9 mouse cellular contexts compared by ENCODE assay signal in genomic region chr4:33292409-33293370, GRCm38 (mm10). TPM values are rescaled to one million over a fixed set of nuclear protein-coding genes. Genes with fewer than 3 reads are reported as not detected.
A peak's percentile ranks its signal among the peaks of the same experiment; 100 is the strongest.
DNase-seq lines count a peak whose midpoint lies in the region; ATAC-seq lines count a peak whose summit lies in the region.
"Had no signal": no experiment of that assay in that cellular context is flagged by ENCODE, and none has a peak within 500 bp of the region (broad histone marks: within the 10 kb centered on the region; RNA-seq: fewer than 3 reads in every experiment).

No protein-coding gene starts in this region.

- H3K4me2 ChIP-seq in forebrain, embryonic 16.5 days (ENCODE audit: low read length), result no peak overlapping the region
- H3K4me2 ChIP-seq in hindbrain, embryonic 12.5 days (replicated peaks), result 0 out of 2 replicates have a peak overlapping the region, but pooled peaks have one; percentile 17
- H3K4me2 ChIP-seq: limb, embryonic 15.5 days had no signal

- peak; percentile 47 for DNase-seq in MEL-GATA-1-ER (ENCODE audit: extremely low read depth, low read depth)
- DNase-seq in c-Kit-positive CD71-positive TER-119-negative erythroid progenitor cells, embryonic 14.5 days (ENCODE audit: low read depth), result peak; percentile 70
- DNase-seq in layer of hippocampus, postnatal 36 days, result peak; percentile 69 to 76
- peak; percentile 43 for DNase-seq in right cerebral cortex, postnatal 25 days
- DNase-seq in urinary bladder, postnatal 4 days (ENCODE audit: low spot score in 2 of 2), result peak; percentile 39 to 84

- H3K4me1 ChIP-seq in forebrain, embryonic 16.5 days (replicated peaks; ENCODE audit: control insufficient read depth, insufficient read depth, low read length), result no peaks in the 10 kb centered on the region
- H3K4me1 ChIP-seq in hindbrain, embryonic 12.5 days, result no peaks in the 10 kb centered on the region
- H3K4me1 ChIP-seq: limb, embryonic 15.5 days had no signal

- whole genome bisulfite sequencing in forebrain, embryonic 16.5 days, result 21% methylated on average over 16 of the region's 16 CpGs
- 23% methylated on average over 16 of the region's 16 CpGs for WGBS in hindbrain, embryonic 12.5 days

- H3K27ac ChIP-seq in forebrain, embryonic 16.5 days (ENCODE audit: low read length), result no peak overlapping the region
- no peak overlapping the region for H3K27ac ChIP-seq in hindbrain, embryonic 12.5 days
- H3K27ac ChIP-seq: limb, embryonic 15.5 days had no signal

- no peaks in the 10 kb centered on the region for H3K9me3 ChIP-seq in forebrain, embryonic 16.5 days (ENCODE audit: control insufficient read depth, low read length)
- no peaks in the 10 kb centered on the region for H3K9me3 ChIP-seq in hindbrain, embryonic 12.5 days (replicated peaks)
- H3K9me3 ChIP-seq: limb, embryonic 15.5 days had no signal

- ATAC-seq in forebrain, embryonic 16.5 days, result peak; percentile 38
- no peak for ATAC-seq in hindbrain, embryonic 12.5 days (ENCODE audit: low FRiP score)
- ATAC-seq in megakaryocyte, adult 5-6 weeks (ENCODE audit: poor library complexity, severe bottlenecking), result peak; percentile 67

- H3K36me3 ChIP-seq in forebrain, embryonic 16.5 days (ENCODE audit: control insufficient read depth, insufficient read depth), result no peaks in the 10 kb centered on the region
- H3K36me3 ChIP-seq in hindbrain, embryonic 12.5 days, result no peaks in the 10 kb centered on the region
- H3K36me3 ChIP-seq: limb, embryonic 15.5 days had no signal

- no peaks in the 10 kb centered on the region for H3K27me3 ChIP-seq in forebrain, embryonic 16.5 days (replicated peaks; ENCODE audit: control insufficient read depth, insufficient read depth, low read length)
- H3K27me3 ChIP-seq in hindbrain, embryonic 12.5 days, result no peaks in the 10 kb centered on the region
- H3K27me3 ChIP-seq: limb, embryonic 15.5 days had no signal

- no peak overlapping the region for H3K9ac ChIP-seq in forebrain, embryonic 16.5 days (replicated peaks; ENCODE audit: low read depth, low read length)
- no peak overlapping the region for H3K9ac ChIP-seq in hindbrain, embryonic 12.5 days
- H3K9ac ChIP-seq: limb, embryonic 15.5 days had no signal

- H3K4me3 ChIP-seq in forebrain, embryonic 16.5 days (replicated peaks; ENCODE audit: low read length), result no peak overlapping the region
- H3K4me3 ChIP-seq in hindbrain, embryonic 12.5 days, result no peak overlapping the region
- H3K4me3 ChIP-seq: limb, embryonic 15.5 days had no signal

RNA-seq across cellular contexts. Expression of gene Pnrc1, which starts 2.7 kb away (rescaled TPM):
- polyA plus RNA-seq in forebrain, embryonic 16.5 days (2015; fragmentation: Nextera tagmentation; extraction: Ambion mirVana), result 77.6 and 100 TPM in 2 replicates
- polyA plus RNA-seq in hindbrain, embryonic 12.5 days (2016; fragmentation: Nextera tagmentation; extraction: Ambion mirVana), result 118 and 124 TPM in 2 replicates
- 100 to 1,000 TPM; 137 to 151 TPM for total RNA-seq in layer of hippocampus, postnatal 36 days (2021)
- total RNA-seq in megakaryocyte, adult 5-6 weeks (2015), result 152 and 164 TPM in 2 replicates
- 116 and 130 TPM in 2 replicates for total RNA-seq in megakaryocyte, adult 5-6 weeks (2017)

RNA-seq across cellular contexts. Expression of gene Rngtt, which starts 17.4 kb away (rescaled TPM):
- polyA plus RNA-seq in forebrain, embryonic 16.5 days (2015; fragmentation: Nextera tagmentation; extraction: Ambion mirVana), result 31.1 and 34.9 TPM in 2 replicates
- 31.3 and 34.6 TPM in 2 replicates for polyA plus RNA-seq in hindbrain, embryonic 12.5 days (2016; fragmentation: Nextera tagmentation; extraction: Ambion mirVana)
- total RNA-seq in layer of hippocampus, postnatal 36 days (2021), result 10 to 100 TPM; 29.0 to 29.7 TPM
- total RNA-seq in megakaryocyte, adult 5-6 weeks (2015), result 20.2 and 26.4 TPM in 2 replicates
- total RNA-seq in megakaryocyte, adult 5-6 weeks (2017), result 29.9 and 37.1 TPM in 2 replicates
